Mouse (Mus musculus): ENCODE data around the gene Dexi. TPM values are rescaled to one million over a fixed set of nuclear protein-coding genes. Genes with fewer than 3 reads are reported as not detected.

The Dexi gene
- total and polyA plus RNA-seq, 3 experiments: 7.1 to 20.2 (median 7.5) TPM

DNA sequence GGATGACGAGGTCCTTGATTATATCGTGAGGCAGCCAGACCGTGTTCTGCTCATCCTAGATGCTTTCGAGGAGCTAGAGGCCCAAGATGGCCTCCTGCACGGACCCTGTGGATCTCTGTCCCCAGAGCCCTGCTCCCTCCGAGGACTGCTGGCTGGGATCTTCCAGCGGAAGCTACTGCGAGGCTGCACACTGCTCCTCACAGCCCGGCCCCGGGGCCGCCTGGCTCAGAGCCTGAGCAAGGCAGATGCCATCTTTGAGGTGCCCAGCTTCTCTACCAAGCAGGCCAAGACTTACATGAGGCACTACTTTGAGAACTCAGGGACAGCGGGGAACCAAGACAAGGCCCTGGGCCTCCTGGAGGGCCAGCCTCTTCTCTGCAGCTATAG lies 31.7 kb downstream of the Dexi start:
- no peaks in the 10 kb centered on the region for H3K4me1 ChIP-seq (ENCODE audit: insufficient read depth, low read depth, low read length)
- TF ChIP-seq GATA2 (IDR thresholded peaks at IDR 0.05; ENCODE audit: borderline replicate concordance, low read depth, low read length) (no peak), TAL1 (conservative IDR thresholded peaks at IDR 0.05; ENCODE audit: low read depth, low read length) (no peak), CTCF (IDR thresholded peaks at IDR 0.05; ENCODE audit: low read depth, low read length) (no peak), POLR2AphosphoS5 (IDR thresholded peaks at IDR 0.05; ENCODE audit: insufficient replicate concordance, low read depth, low read length) (no peak), GATA1 (IDR thresholded peaks at IDR 0.05; ENCODE audit: borderline replicate concordance, low read length) (no peak)
- no peak for ATAC-seq (ENCODE audit: extremely low read depth, insufficient number of reproducible peaks, low FRiP score, poor library complexity, severe bottlenecking)
- H3K9me3 ChIP-seq (replicated peaks): no peaks in the 10 kb centered on the region
- peaks cover 15% of the 10 kb centered on the region for H3K27me3 ChIP-seq (ENCODE audit: insufficient read depth, low read length)
- H3K36me3 ChIP-seq (replicated peaks): no peaks in the 10 kb centered on the region
- no peak for DNase-seq (ENCODE audit: low spot score)
- H3K4me3 ChIP-seq (ENCODE audit: low read depth, low read length): no peak overlapping the region

DNA sequence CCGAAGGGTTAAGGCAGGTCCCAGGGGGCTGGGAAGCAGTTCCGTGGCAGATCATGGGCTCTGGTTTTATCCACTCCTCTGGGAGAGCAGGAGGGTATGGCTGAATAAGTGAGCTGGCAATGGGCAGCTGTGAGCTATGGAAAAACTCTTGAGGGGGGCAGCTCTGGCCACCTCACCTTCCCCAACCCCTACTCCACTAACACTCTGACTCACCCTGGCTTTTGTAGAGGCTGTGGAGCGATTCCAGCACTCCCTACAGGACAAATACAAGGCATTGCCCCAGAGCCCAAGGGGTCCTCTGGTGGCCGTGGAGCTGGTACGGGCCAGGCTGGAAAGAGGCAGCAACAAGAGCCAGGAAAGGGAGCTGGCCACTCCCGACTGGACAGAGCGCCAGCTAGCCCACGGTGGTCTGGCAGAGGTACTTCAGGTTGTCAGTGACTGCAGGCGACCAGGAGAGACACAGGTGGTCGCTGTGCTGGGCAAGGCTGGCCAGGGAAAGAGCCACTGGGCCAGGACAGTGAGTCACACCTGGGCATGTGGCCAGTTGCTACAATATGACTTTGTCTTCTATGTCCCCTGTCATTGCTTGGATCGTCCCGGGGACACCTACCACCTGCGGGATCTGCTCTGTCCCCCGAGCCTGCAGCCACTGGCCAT lies 32.2 kb downstream of the Dexi start:
- ATAC-seq (ENCODE audit: extremely low read depth, insufficient number of reproducible peaks, low FRiP score, poor library complexity, severe bottlenecking): no peak
- no peak for DNase-seq (ENCODE audit: low spot score)
- peaks cover 15% of the 10 kb centered on the region for H3K27me3 ChIP-seq (ENCODE audit: insufficient read depth, low read length)
- H3K36me3 ChIP-seq (replicated peaks): no peaks in the 10 kb centered on the region
- no peaks in the 10 kb centered on the region for H3K4me1 ChIP-seq (ENCODE audit: insufficient read depth, low read depth, low read length)
- H3K9me3 ChIP-seq (replicated peaks): no peaks in the 10 kb centered on the region
- no peak for TF ChIP-seq CTCF (IDR thresholded peaks at IDR 0.05; ENCODE audit: low read depth, low read length)
- TF ChIP-seq GATA1 (IDR thresholded peaks at IDR 0.05; ENCODE audit: borderline replicate concordance, low read length): no peak
- TF ChIP-seq TAL1 (conservative IDR thresholded peaks at IDR 0.05; ENCODE audit: low read depth, low read length): no peak
- TF ChIP-seq POLR2AphosphoS5 (IDR thresholded peaks at IDR 0.05; ENCODE audit: insufficient replicate concordance, low read depth, low read length): no peak
- no peak for TF ChIP-seq GATA2 (IDR thresholded peaks at IDR 0.05; ENCODE audit: borderline replicate concordance, low read depth, low read length)
- H3K4me3 ChIP-seq (ENCODE audit: low read depth, low read length): no peak overlapping the region

DNA sequence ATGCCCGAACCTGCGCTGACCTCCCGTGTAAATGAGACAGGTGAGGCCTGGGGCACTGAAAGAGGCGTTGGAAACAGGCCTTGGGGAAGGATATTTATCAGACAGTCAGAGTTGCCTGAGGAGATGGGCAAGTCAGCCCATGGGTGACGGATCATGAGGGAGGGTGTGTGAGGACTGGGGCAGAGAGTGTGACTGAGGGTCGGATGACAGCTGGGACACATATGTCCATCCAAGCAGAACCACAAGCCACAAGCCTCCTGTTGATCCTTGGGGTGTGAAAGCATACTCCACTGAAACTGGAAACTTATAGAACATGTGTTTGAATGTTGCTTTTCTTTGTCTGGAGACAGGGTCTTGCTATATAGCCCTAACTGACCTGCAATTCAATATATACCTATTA lies 34.2 kb downstream of the Dexi start:
- ATAC-seq (ENCODE audit: extremely low read depth, insufficient number of reproducible peaks, low FRiP score, poor library complexity, severe bottlenecking) (no peak), DNase-seq (ENCODE audit: low spot score) (no peak)
- Histone ChIP-seq H3K36me3 (replicated peaks) (no peaks in the 10 kb centered on the region), H3K4me3 (ENCODE audit: low read depth, low read length) (no peak overlapping the region), H3K4me1 (ENCODE audit: insufficient read depth, low read depth, low read length) (no peaks in the 10 kb centered on the region), H3K9me3 (replicated peaks) (no peaks in the 10 kb centered on the region), H3K27me3 (ENCODE audit: insufficient read depth, low read length) (peaks cover 15% of the 10 kb centered on the region)
- TF ChIP-seq POLR2AphosphoS5 (IDR thresholded peaks at IDR 0.05; ENCODE audit: insufficient replicate concordance, low read depth, low read length) (no peak), CTCF (IDR thresholded peaks at IDR 0.05; ENCODE audit: low read depth, low read length) (no peak), GATA2 (IDR thresholded peaks at IDR 0.05; ENCODE audit: borderline replicate concordance, low read depth, low read length) (no peak), GATA1 (IDR thresholded peaks at IDR 0.05; ENCODE audit: borderline replicate concordance, low read length) (no peak), TAL1 (conservative IDR thresholded peaks at IDR 0.05; ENCODE audit: low read depth, low read length) (no peak)

DNA sequence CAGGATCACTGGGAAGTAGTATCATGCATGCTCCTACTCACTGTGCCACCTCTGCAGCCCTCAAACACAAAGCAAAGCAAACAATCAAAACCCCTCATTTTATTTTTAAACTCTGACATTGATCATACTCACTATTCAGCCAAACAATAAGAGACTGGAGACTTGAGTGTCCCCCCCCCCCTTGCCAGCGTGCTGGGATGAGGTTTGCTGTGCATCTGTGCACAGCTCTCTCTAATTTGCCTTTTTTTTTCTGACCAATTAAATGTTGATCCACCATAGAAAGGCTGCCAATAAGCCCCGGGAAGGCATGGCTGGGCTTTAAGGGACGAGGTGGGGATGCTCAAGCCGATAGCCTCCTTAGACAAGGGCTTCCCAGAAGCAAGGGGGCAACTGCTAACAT lies 35.4 kb downstream of the Dexi start:
- Histone ChIP-seq H3K36me3 (replicated peaks) (no peaks in the 10 kb centered on the region), H3K9me3 (replicated peaks) (no peaks in the 10 kb centered on the region), H3K4me1 (ENCODE audit: insufficient read depth, low read depth, low read length) (no peaks in the 10 kb centered on the region), H3K4me3 (ENCODE audit: low read depth, low read length) (no peak overlapping the region), H3K27me3 (ENCODE audit: insufficient read depth, low read length) (peaks cover 15% of the 10 kb centered on the region)
- DNase-seq (ENCODE audit: low spot score): no peak
- TF ChIP-seq TAL1 (conservative IDR thresholded peaks at IDR 0.05; ENCODE audit: low read depth, low read length): no peak
- ATAC-seq (ENCODE audit: extremely low read depth, insufficient number of reproducible peaks, low FRiP score, poor library complexity, severe bottlenecking): no peak

DNA sequence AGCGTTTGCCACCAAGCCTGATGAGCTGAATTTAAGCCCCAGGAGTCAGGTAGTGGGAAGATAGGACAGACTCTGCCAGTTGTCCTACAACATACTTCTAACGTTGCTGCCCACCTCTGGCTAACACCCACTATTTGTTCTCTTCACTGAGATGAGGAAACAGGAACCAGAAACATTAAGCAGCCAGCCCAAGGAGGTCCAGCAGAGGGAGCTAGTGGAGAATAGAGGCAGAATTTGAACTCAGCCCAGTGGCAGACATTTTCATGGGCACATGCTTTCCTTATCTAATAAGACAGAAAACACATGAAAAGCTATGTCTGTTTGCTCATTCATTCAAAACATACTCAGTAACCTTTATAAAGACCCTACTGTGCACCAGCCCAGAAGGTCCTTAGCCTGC lies 39.8 kb downstream of the Dexi start:
- H3K4me3 ChIP-seq (ENCODE audit: low read depth, low read length): no peak overlapping the region
- no peak for ATAC-seq (ENCODE audit: extremely low read depth, insufficient number of reproducible peaks, low FRiP score, poor library complexity, severe bottlenecking)
- H3K36me3 ChIP-seq (replicated peaks): no peaks in the 10 kb centered on the region
- H3K9me3 ChIP-seq (replicated peaks): no peaks in the 10 kb centered on the region
- H3K4me1 ChIP-seq (ENCODE audit: insufficient read depth, low read depth, low read length): no peaks in the 10 kb centered on the region
- TF ChIP-seq TAL1 (conservative IDR thresholded peaks at IDR 0.05; ENCODE audit: low read depth, low read length) (no peak), GATA1 (IDR thresholded peaks at IDR 0.05; ENCODE audit: borderline replicate concordance, low read length) (no peak), CTCF (IDR thresholded peaks at IDR 0.05; ENCODE audit: low read depth, low read length) (no peak), GATA2 (IDR thresholded peaks at IDR 0.05; ENCODE audit: borderline replicate concordance, low read depth, low read length) (no peak), POLR2AphosphoS5 (IDR thresholded peaks at IDR 0.05; ENCODE audit: insufficient replicate concordance, low read depth, low read length) (no peak)
- DNase-seq (ENCODE audit: low spot score): no peak
- peaks cover 2% of the 10 kb centered on the region; the same call in 1 of the 2 replicates for H3K27me3 ChIP-seq (ENCODE audit: insufficient read depth, low read length)

DNA sequence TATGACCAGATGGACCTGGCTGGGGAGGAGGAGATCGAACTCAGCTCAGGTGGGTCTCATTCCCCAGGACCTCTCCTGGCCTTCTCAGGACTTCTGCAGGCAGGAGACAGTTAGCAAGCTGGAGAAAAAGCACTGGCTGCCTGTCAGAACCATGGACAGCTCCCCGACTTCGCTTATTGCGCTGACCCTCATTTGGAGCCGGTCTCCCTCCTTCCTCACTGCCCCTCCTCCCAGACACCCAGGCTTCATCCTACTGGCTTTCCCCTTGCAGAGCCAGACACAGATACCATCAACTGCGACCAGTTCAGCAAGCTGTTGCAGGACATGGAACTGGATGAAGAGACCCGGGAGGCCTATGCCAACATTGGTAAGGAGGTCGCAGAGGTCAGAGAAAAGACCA lies 41.0 kb downstream of the Dexi start:
- TF ChIP-seq GATA1 (IDR thresholded peaks at IDR 0.05; ENCODE audit: borderline replicate concordance, low read length) (no peak), CTCF (IDR thresholded peaks at IDR 0.05; ENCODE audit: low read depth, low read length) (no peak), TAL1 (conservative IDR thresholded peaks at IDR 0.05; ENCODE audit: low read depth, low read length) (no peak), POLR2AphosphoS5 (IDR thresholded peaks at IDR 0.05; ENCODE audit: insufficient replicate concordance, low read depth, low read length) (no peak), GATA2 (IDR thresholded peaks at IDR 0.05; ENCODE audit: borderline replicate concordance, low read depth, low read length) (no peak)
- DNase-seq (ENCODE audit: low spot score) (no peak), ATAC-seq (ENCODE audit: extremely low read depth, insufficient number of reproducible peaks, low FRiP score, poor library complexity, severe bottlenecking) (no peak)
- Histone ChIP-seq H3K9me3 (replicated peaks) (no peaks in the 10 kb centered on the region), H3K27me3 (ENCODE audit: insufficient read depth, low read length) (no peaks in the 10 kb centered on the region; the same call in 1 of the 2 replicates), H3K4me1 (ENCODE audit: insufficient read depth, low read depth, low read length) (no peaks in the 10 kb centered on the region), H3K36me3 (replicated peaks) (no peaks in the 10 kb centered on the region), H3K4me3 (ENCODE audit: low read depth, low read length) (no peak overlapping the region)

Data from G1E (cell line).